Comparison of ENCODE assay signal across 14 mouse cellular contexts in the genomic region with DNA sequence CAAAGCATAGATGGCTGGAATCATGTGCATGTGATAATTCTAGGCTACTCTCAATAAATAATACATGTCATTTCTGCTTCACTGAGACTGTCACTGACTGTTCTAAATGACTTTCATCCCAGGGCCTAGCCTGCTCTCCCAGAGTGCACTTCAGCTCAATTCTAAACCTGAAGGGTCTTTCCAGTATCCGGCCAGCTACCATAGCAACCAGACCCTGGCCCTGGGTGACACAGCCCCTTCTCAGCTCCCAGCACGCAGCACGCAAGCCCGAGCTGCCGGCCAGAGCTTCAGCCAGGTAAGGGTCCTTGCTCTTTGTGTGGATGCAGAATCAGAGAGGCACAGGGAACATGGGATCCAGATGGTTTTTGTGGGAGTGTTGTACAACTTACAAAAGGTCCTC.
DNase-seq lines count a peak whose midpoint lies in the region; ATAC-seq and TF ChIP-seq lines count a peak whose summit lies in the region.
"Had no signal": no experiment of that assay in that cellular context is flagged by ENCODE, and none has a peak within 500 bp of the region (broad histone marks: within the 10 kb centered on the region; RNA-seq: fewer than 3 reads in every experiment).

No protein-coding gene starts in this region.

- no peak for TF ChIP-seq CTCF in brain, embryonic 14.5 days (IDR thresholded peaks at IDR 0.05; ENCODE audit: borderline replicate concordance, extremely low read depth, insufficient read depth, insufficient read length)

- 0 out of 2 replicates have a peak overlapping the region, but pooled peaks have one; percentile 11 for H3K4me2 ChIP-seq in hindbrain, embryonic 13.5 days
- H3K4me2 ChIP-seq in midbrain, embryonic 14.5 days (ENCODE audit: low read length), result peak overlapping the region; percentile 27; the same call in 1 of the 2 replicates
- H3K4me2 ChIP-seq: limb, embryonic 15.5 days; lung, embryonic 14.5 days had no signal

- peak; percentile 70 for DNase-seq in brain, embryonic 14.5 days (ENCODE audit: low read depth)
- DNase-seq in embryonic facial prominence, embryonic 10.5 days (ENCODE audit: low spot score), result peak; percentile 33
- peak; percentile 70 for DNase-seq in midbrain, embryonic 14.5 days
- DNase-seq in left cerebral cortex, adult 18-20 months (ENCODE audit: low spot score in 2 of 2), result no peak
- no peak for DNase-seq in spleen, postnatal 14 days (ENCODE audit: low spot score in 2 of 2)
- no peak for DNase-seq in spleen, postnatal 10 days (ENCODE audit: low spot score in 2 of 2)
- DNase-seq in left cerebral cortex, adult 9 months (ENCODE audit: low spot score in 2 of 2), result no peak
- DNase-seq: adrenal gland, postnatal 36 days; lung, embryonic 14.5 days; right cerebral cortex, postnatal 14 days had no signal

- peak overlapping the region; percentile 29; the same call in 1 of the 2 replicates for H3K9ac ChIP-seq in hindbrain, embryonic 13.5 days
- no peak overlapping the region for H3K9ac ChIP-seq in midbrain, embryonic 14.5 days (replicated peaks; ENCODE audit: low read length)
- H3K9ac ChIP-seq: limb, embryonic 15.5 days; lung, embryonic 14.5 days had no signal

- H3K27ac ChIP-seq in embryonic facial prominence, embryonic 10.5 days (replicated peaks), result no peak overlapping the region; the same call in 1 of the 2 replicates
- peak overlapping the region; percentile 84 for H3K27ac ChIP-seq in hindbrain, embryonic 13.5 days
- H3K27ac ChIP-seq in midbrain, embryonic 14.5 days (replicated peaks; ENCODE audit: low read depth, low read length), result peak overlapping the region; percentile 77
- H3K27ac ChIP-seq: limb, embryonic 15.5 days had no signal

- no peak for TF ChIP-seq POLR2A in brain, embryonic 14.5 days (IDR thresholded peaks at IDR 0.05; ENCODE audit: borderline replicate concordance, extremely low read depth, insufficient read depth, insufficient read length, poor library complexity, severe bottlenecking)

- peak; percentile 59; the same call in 1 of the 2 replicates for ATAC-seq in hindbrain, embryonic 13.5 days (ENCODE audit: low FRiP score)
- ATAC-seq in midbrain, embryonic 14.5 days (ENCODE audit: low FRiP score, low TSS enrichment), result peak; percentile 76; the same call in 1 of the 2 replicates

- no peak overlapping the region for H3K4me3 ChIP-seq in embryonic facial prominence, embryonic 10.5 days
- no peak overlapping the region for H3K4me3 ChIP-seq in hindbrain, embryonic 13.5 days
- H3K4me3 ChIP-seq in midbrain, embryonic 14.5 days (replicated peaks; ENCODE audit: low read depth, low read length), result no peak overlapping the region
- H3K4me3 ChIP-seq: erythroblast, embryonic 14.5 days; limb, embryonic 15.5 days; megakaryocyte, embryonic 14.5 days had no signal

- H3K4me1 ChIP-seq in embryonic facial prominence, embryonic 10.5 days, result peaks cover 4% of the 10 kb centered on the region; the same call in 1 of the 2 replicates
- H3K4me1 ChIP-seq in hindbrain, embryonic 13.5 days (replicated peaks), result peaks cover 14% of the 10 kb centered on the region
- H3K4me1 ChIP-seq in midbrain, embryonic 14.5 days (ENCODE audit: control insufficient read depth, insufficient read depth, low read length), result peaks cover 16% of the 10 kb centered on the region
- H3K4me1 ChIP-seq: limb, embryonic 15.5 days; megakaryocyte, embryonic 14.5 days had no signal

- WGBS in embryonic facial prominence, embryonic 10.5 days, result 37% methylated on average over 5 of the region's 5 CpGs
- 11% methylated on average over 5 of the region's 5 CpGs for WGBS in hindbrain, embryonic 13.5 days
- 3% methylated on average over 5 of the region's 5 CpGs for WGBS in midbrain, embryonic 14.5 days

- H3K9me3 ChIP-seq in embryonic facial prominence, embryonic 10.5 days, result no peaks in the 10 kb centered on the region
- no peaks in the 10 kb centered on the region for H3K9me3 ChIP-seq in hindbrain, embryonic 13.5 days
- H3K9me3 ChIP-seq in midbrain, embryonic 14.5 days (ENCODE audit: control insufficient read depth, low read length), result no peaks in the 10 kb centered on the region
- H3K9me3 ChIP-seq: limb, embryonic 15.5 days had no signal

- no peaks in the 10 kb centered on the region for H3K27me3 ChIP-seq in embryonic facial prominence, embryonic 10.5 days (replicated peaks; ENCODE audit: low read depth, poor library complexity, severe bottlenecking)
- no peaks in the 10 kb centered on the region for H3K27me3 ChIP-seq in hindbrain, embryonic 13.5 days
- no peaks in the 10 kb centered on the region for H3K27me3 ChIP-seq in midbrain, embryonic 14.5 days (ENCODE audit: control insufficient read depth, insufficient read depth, low read length)
- H3K27me3 ChIP-seq: limb, embryonic 15.5 days; megakaryocyte, embryonic 14.5 days had no signal

- no peaks in the 10 kb centered on the region for H3K36me3 ChIP-seq in embryonic facial prominence, embryonic 10.5 days (replicated peaks)
- H3K36me3 ChIP-seq in hindbrain, embryonic 13.5 days, result no peaks in the 10 kb centered on the region
- no peaks in the 10 kb centered on the region for H3K36me3 ChIP-seq in midbrain, embryonic 14.5 days (ENCODE audit: control insufficient read depth, insufficient read depth, low read length)
- H3K36me3 ChIP-seq: limb, embryonic 15.5 days had no signal

Comparison
In these comparisons a context has a peak if more than half of its experiments do, and no peak if none do; other contexts are left out.
1. DNase-seq: peak in brain, embryonic 14.5 days (single experiment), embryonic facial prominence, embryonic 10.5 days (single experiment) and midbrain, embryonic 14.5 days (single experiment); none in left cerebral cortex, adult 18-20 months (0 of 2), spleen, postnatal 14 days (0 of 2), spleen, postnatal 10 days (0 of 2) and left cerebral cortex, adult 9 months (0 of 2).